Mouse (Mus musculus) heart, postnatal 10 days (tissue): ENCODE measurements at regions not wholly inside any gene's neighbourhood (a gene's known extent, or its start where the extent isn't known, plus 50 kb on each side); places are given as distances from the start of the nearest gene placed in this dataset.
A peak's percentile ranks its signal among the peaks of the same experiment; 100 is the strongest.

Source experiments
- DNase-seq, 2 experiments: peaks; one replicate each; pipeline ENCODE4 v3.0.0; 2021
- intact Hi-C: fragments of 180-260 bp; cut with DNase I; formaldehyde crosslinking; loops from one replicate; pipeline ENCODE4 v1.15.1; 2025

DNA sequence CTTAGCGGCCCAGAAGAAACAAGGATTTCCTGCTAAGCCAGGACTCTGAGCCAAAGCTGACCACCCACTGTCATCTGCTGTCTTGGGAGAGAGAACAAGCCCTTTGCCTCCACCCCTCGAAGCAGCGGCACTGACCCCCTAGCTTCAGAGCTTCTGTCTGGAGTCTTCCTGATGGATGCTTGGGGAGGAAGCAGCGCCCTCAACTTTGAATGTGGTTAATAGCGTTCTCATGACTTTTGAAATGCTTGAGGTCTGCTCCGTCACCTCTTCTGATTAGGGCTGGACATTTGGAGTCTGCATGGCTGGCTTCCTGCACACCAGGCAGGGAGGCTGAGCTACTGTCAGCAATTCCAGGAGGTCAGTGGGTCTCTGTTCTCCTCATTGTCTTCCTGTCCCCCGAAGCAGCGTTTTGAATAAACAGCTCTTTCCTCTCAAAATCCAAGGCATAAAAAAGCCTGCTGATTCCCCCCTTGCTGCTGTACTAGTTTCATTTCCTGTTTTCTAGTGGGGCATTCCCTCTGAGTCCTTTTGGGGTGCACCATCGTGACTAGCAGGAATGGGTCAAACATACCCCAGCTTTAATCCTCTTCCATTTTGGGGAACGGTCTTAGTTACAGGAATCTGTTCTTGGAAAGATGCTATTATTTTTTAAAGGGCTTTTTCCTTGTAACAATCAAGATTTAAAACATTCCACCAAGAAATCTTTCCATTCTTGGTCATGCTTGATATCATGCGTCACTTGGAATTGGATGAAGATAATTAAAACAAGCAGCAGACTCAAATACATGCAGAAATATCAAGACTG is 256.0 kb downstream of the Ankrd16 start:
- DNase-seq = peak; percentile 56 to 60
- intact Hi-C loops = no loop called here

DNA sequence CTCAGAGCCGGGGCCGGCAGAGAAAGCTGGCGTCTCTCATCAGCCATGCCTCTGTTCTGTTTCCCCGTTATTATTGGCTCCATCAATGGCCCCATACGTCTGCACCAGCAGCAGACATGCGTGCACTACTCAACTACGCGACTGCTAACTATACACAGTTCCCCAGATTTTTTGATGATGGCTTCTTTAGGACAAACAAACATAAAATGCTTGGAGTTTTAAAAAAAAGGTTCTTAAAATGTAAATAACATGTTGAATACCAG is 256.6 kb downstream of the Ankrd16 start:
- intact Hi-C loops = no loop called here
- DNase-seq = no peak

DNA sequence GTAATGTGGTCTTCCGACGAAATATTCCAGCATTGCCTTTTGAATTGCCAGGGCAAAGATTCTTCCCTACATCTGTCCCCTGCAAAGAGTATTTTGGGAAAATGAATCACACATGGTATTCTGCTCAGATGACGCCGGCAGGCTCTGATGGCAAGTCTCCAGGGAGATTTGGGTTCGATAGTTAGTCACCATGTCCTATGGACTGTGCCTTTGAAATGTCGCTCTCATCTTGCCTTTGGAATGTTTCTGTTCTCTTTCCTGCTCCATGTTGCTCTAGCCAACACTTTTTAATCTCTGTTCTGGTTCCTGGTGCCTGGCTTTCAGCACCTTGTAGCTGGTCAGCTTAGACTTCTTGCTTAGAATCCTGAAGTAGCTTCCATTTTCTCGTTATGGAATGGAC is 252.3 kb downstream of the Itga8 start:
- intact Hi-C loops = no loop called here
- DNase-seq = peak in 1 of 2 experiments; percentile 10

DNA sequence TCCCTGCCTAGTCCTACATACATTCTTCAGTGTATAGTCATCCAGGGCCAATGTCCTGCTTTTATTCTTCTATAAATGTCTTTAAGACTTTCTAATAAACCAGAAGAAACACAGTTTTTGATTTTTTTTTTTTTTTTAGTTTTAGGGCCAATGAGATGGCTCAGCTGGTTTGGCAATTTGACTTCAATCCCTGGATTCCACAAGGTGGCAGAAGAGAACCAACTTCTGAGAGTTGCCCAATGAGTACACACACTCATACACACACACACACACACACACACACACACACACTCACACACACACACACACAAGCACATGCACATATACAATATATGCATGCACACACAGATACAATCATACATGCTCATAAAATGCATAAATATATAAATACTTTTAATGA is 251.8 kb downstream of the Itga8 start:
- intact Hi-C loops = loop anchor here (2.0 to 5.0 kb wide), 2 partner anchors 251 to 337 kb away; partner anchors contain the start of gene Itga8
- peak in 1 of 2 experiments; percentile 28 for DNase-seq

DNA sequence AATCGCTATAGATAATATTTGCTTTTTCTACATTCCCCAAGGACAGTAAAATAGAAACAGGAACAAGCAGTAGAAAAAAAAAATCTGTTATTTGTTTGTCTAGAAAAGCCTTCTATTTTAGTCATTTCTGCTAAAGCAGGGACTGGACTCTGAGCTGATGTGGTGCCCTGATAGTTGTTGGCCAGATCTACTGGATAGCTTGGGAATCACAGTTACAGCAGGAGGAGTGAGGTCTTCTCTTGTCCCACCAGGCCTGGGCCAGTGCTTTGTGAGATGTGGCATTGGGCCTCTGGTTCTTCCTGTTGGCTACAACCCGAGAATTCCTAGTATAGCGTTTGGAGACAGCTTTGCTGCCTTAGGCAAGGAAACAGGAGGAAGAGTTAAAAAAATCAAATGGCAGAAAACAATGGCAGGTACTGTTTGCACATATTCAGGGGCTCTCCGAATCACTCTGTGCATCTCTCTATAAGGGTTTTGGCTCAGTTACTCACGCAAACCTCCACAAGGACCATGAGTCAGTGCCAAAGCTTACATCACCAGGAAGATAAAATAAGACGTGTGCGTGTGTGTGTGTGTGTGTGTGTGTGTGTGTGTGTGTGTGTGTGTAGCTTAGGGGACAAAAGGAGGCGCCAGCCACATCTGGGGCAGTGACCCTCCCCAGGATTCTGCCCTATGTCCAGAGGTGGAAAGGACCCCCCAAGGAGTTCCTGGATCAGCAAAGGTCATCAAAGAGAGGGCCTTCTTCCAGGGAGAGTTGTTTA is 248.1 kb downstream of the Itga8 start:
- intact Hi-C loops = loop anchor here (5.0 kb wide), 1 partner anchor 334 kb away; no protein-coding TSS in a partner anchor

DNA sequence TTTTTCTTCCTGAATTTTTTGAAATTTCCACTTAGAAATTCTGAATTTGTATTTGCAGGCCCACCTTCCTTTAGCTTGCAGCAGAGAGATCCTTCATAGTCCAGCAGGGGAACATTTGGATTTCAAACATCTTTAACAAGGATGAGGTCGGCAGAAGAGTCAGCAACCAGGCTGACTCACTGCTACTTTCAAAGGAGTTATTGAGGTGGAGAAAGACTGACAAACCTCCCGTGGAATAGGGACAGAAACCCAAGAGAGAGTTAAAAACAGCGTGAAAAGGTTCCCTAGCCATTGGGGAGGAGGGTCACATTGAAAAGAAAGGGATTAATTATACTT is 247.6 kb downstream of the Itga8 start:
- DNase-seq = no peak
- intact Hi-C loops = loop anchor here (5.0 kb wide), 1 partner anchor 333 kb away; no protein-coding TSS in a partner anchor

More for the DNA sequence above, 248.1 kb downstream of the Itga8 start:
- DNase-seq = peak; percentile 29 to 30
